Mouse (Mus musculus) C2C12 (cell line): ENCODE data around the gene Spata5.

ENCODE experiments used
- CEBPB ChIP-seq: IDR thresholded peaks from one replicate; pipeline ENCODE4 v1.6.1; 2011; ENCODE audit warnings: low read depth, mild to moderate bottlenecking, control low read depth, moderate library complexity
- CTCF ChIP-seq: IDR thresholded peaks from one replicate; pipeline ENCODE4 v1.5.1; 2011; ENCODE audit not compliant: control insufficient read depth, insufficient read depth, insufficient read length
- FOSL1 ChIP-seq: IDR thresholded peaks from one replicate; pipeline ENCODE4 v1.8.0; 2011; ENCODE audit warnings: mild to moderate bottlenecking, low read length; ENCODE audit not compliant: poor library complexity, insufficient read depth, severe bottlenecking
- MAX ChIP-seq: IDR thresholded peaks from one replicate; pipeline ENCODE4 v1.6.1; 2011; ENCODE audit warnings: mild to moderate bottlenecking, control low read depth
- MYOG ChIP-seq: IDR thresholded peaks from one replicate; pipeline ENCODE4 v1.6.1; 2011; ENCODE audit not compliant: control insufficient read depth, insufficient read length; ENCODE audit errors: extremely low read depth

DNA sequence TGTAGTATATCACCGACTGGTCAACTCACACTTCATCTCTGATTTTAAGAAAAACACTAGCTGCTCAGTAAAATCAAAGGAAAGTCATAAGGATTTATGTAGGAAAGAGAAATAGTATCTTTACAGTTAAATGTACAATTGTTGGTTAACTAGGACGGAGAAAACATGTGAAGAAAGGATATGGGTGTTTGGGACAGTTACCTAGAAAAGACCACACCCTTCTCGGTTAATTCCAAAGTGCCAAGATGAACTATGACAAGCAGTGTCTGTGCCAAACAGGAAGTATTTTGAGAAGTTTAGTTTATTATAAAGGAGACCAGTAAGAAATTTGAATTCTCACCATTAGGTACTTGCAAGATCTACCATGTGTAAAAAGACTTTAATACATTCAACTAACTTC lies 70.3 kb downstream of the Spata5 start:
- TF ChIP-seq CTCF (no peak), CEBPB (no peak), MAX (no peak), FOSL1 (no peak), MYOG (no peak)
